Mouse (Mus musculus) embryonic fibroblast, embryonic 13.5 days (primary cell): ENCODE results near the gene Tnk2.

Experiments used
- CTCF ChIP-seq: IDR thresholded peaks from 2 replicates; pipeline ENCODE4 v1.5.1; 2011; ENCODE audit warnings: mild to moderate bottlenecking, control low read depth, low read length, moderate library complexity, borderline replicate concordance; ENCODE audit not compliant: insufficient read depth
- POLR2A ChIP-seq: IDR thresholded peaks from 2 replicates; pipeline ENCODE4 v1.6.1; 2011; ENCODE audit warnings: low read depth, mild to moderate bottlenecking, control low read depth, low read length, moderate library complexity

- TF ChIP-seq CTCF: no peak
- TF ChIP-seq POLR2A: no peak
Observed at GRCm38 (mm10) chr16:32607562-32608343, 35.9 kb upstream of the Tnk2 start.
